Mouse (Mus musculus) cerebellum, postnatal 36 days (tissue): ENCODE measurements at regions not wholly inside any gene's neighbourhood (a gene's known extent, or its start where the extent isn't known, plus 50 kb on each side); places are given as distances from the start of the nearest gene placed in this dataset.
A peak's percentile ranks its signal among the peaks of the same experiment; 100 is the strongest.

Source experiments
- DNase-seq, 2 experiments: peaks; one replicate each; pipeline ENCODE4 v3.0.0; 2021 to 2022; ENCODE audit warnings: mixed read lengths in 2 of 2

- no peak for DNase-seq
Observed at GRCm38 (mm10) chr13:107944831-107945230, 99.4 kb upstream of the Smim15 start.

GRCm38 (mm10) chr13:107942979-107943378 is 101.3 kb upstream of the Smim15 start:
- DNase-seq = no peak

GRCm38 (mm10) chr13:107942297-107942962 is 101.8 kb upstream of the Smim15 start:
- DNase-seq = no peak

GRCm38 (mm10) chr13:107939916-107940646 is 104.2 kb upstream of the Smim15 start:
- DNase-seq = no peak

- DNase-seq = no peak
Observed at GRCm38 (mm10) chr13:107935611-107936010, 108.6 kb upstream of the Smim15 start.

- DNase-seq = no peak
Observed at GRCm38 (mm10) chr13:107934691-107935090, 109.6 kb upstream of the Smim15 start.

GRCm38 (mm10) chr13:107933598-107934571 is 110.4 kb upstream of the Smim15 start:
- DNase-seq = no peak

- DNase-seq = no peak
Observed at GRCm38 (mm10) chr13:107932423-107933032, 111.7 kb upstream of the Smim15 start.

- no peak for DNase-seq
Observed at GRCm38 (mm10) chr13:107931216-107931615, 113.0 kb upstream of the Smim15 start.

GRCm38 (mm10) chr13:107927499-107928215 is 116.6 kb upstream of the Smim15 start:
- no peak for DNase-seq

GRCm38 (mm10) chr13:107925470-107925869 is 118.8 kb upstream of the Smim15 start:
- no peak for DNase-seq

- peak; percentile 27 to 42 for DNase-seq
Observed at GRCm38 (mm10) chr13:107923129-107924114, 120.8 kb upstream of the Smim15 start.

GRCm38 (mm10) chr13:107919403-107919802 is 124.8 kb upstream of the Smim15 start:
- no peak for DNase-seq

- DNase-seq = no peak
Observed at GRCm38 (mm10) chr13:107918478-107918877, 125.8 kb upstream of the Smim15 start.

GRCm38 (mm10) chr13:107918065-107918464 is 126.2 kb upstream of the Smim15 start:
- no peak for DNase-seq

- no peak for DNase-seq
Observed at GRCm38 (mm10) chr13:107917564-107917963, 126.7 kb upstream of the Smim15 start.

- no peak for DNase-seq
Observed at GRCm38 (mm10) chr13:107910125-107910524, 134.1 kb upstream of the Smim15 start.

- DNase-seq = no peak
Observed at GRCm38 (mm10) chr13:107909343-107910067, 134.7 kb upstream of the Smim15 start.

GRCm38 (mm10) chr13:107907966-107908365 is 136.3 kb upstream of the Smim15 start:
- DNase-seq = no peak

GRCm38 (mm10) chr13:107904851-107905250 is 139.4 kb upstream of the Smim15 start:
- no peak for DNase-seq
